Mouse (Mus musculus): ENCODE data around the gene 4931417E11Rik. TPM values are rescaled to one million over a fixed set of nuclear protein-coding genes. Genes with fewer than 3 reads are reported as not detected.

4931417E11Rik gene
- not detected in 2 replicates for polyA plus RNA-seq (2014; fragmentation: Nextera tagmentation; extraction: Ambion mirVana)

DNA sequence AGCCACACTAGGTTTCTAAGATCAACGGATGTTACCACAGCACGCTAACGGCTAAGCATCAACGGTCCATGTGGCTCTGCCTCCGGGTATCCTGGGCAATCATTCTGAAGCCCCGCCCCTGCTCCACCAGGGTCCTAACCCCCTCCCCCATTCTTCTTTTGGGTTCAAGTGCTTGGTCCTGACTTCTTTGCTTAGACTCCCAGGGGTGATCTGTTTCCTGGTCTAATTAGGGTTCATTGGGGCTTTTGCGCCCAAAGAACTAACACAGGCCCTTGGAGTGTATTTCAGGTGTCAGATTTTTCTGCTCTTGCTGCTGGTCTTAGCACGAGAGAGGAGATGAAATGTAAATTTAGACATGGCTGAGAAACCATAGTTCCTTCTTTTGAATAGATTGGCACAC lies at the start of gene 4931417E11Rik:
Gene 4931417E11Rik (minus strand): TSS at position 101 of the 400 bp plus-strand sequence.
- no peaks in the 10 kb centered on the region for H3K36me3 ChIP-seq (ENCODE audit: control insufficient read depth, insufficient read depth, low read length)
- H3K4me1 ChIP-seq (ENCODE audit: control insufficient read depth, insufficient read depth, low read length) = no peaks in the 10 kb centered on the region
- H3K9me3 ChIP-seq (ENCODE audit: control insufficient read depth, low read depth, low read length) = no peaks in the 10 kb centered on the region
- no peak within 1 kb of the TSS for H3K4me2 ChIP-seq (replicated peaks; ENCODE audit: low read depth, low read length)
- ATAC-seq (ENCODE audit: insufficient number of reproducible peaks, insufficient read depth, low FRiP score, low read depth) = no peak
- H3K27me3 ChIP-seq (ENCODE audit: control insufficient read depth, insufficient read depth, low read length) = no peaks in the 10 kb centered on the region
- no peak within 1 kb of the TSS for H3K9ac ChIP-seq (replicated peaks; ENCODE audit: low read depth, low read length)
- 92% methylated on average over 8 of the region's 8 CpGs for WGBS
- no peak within 1 kb of the TSS for H3K27ac ChIP-seq (ENCODE audit: low read length)
- H3K4me3 ChIP-seq (ENCODE audit: low read depth, low read length) = no peak within 1 kb of the TSS

DNA sequence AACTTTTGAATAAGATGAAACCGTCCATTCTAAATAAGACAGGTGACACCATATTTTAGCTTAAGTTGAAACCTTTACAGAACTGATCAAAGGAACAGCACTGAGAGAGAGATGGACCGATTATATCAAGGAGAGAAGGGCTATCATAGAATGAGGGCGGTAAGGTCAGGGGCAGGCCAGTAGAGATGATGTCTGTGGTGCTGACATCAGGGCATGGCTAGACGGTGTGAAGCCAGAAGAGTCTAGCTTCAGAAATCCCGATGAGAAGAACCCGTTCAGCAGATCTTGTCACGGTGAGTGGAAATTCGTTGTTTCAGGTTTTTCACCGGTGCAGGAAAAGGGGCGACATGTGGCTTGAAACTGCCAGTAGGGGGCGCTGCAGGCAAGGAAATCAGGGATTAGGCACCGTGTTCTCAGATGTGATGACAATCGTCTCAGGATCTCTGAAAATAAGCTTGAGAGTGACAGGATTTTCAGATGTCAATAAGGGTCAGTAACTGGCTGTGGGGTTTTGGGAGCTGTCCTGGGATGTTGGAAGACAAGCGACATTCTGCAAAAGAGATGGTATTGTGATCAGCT lies 48.4 kb upstream of the 4931417E11Rik start:
- H3K36me3 ChIP-seq (ENCODE audit: control insufficient read depth, insufficient read depth, low read length) = no peaks in the 10 kb centered on the region
- no peak overlapping the region for H3K27ac ChIP-seq (ENCODE audit: low read length)
- no peak for ATAC-seq (ENCODE audit: insufficient number of reproducible peaks, insufficient read depth, low FRiP score, low read depth)
- no peaks in the 10 kb centered on the region for H3K9me3 ChIP-seq (ENCODE audit: control insufficient read depth, low read depth, low read length)
- H3K4me1 ChIP-seq (ENCODE audit: control insufficient read depth, insufficient read depth, low read length) = no peaks in the 10 kb centered on the region
- H3K9ac ChIP-seq (replicated peaks; ENCODE audit: low read depth, low read length) = no peak overlapping the region
- WGBS = 27% methylated on average over 14 of the region's 14 CpGs
- no peak overlapping the region for H3K4me2 ChIP-seq (replicated peaks; ENCODE audit: low read depth, low read length)
- H3K4me3 ChIP-seq (ENCODE audit: low read depth, low read length) = no peak overlapping the region
- H3K27me3 ChIP-seq (ENCODE audit: control insufficient read depth, insufficient read depth, low read length) = no peaks in the 10 kb centered on the region

DNA sequence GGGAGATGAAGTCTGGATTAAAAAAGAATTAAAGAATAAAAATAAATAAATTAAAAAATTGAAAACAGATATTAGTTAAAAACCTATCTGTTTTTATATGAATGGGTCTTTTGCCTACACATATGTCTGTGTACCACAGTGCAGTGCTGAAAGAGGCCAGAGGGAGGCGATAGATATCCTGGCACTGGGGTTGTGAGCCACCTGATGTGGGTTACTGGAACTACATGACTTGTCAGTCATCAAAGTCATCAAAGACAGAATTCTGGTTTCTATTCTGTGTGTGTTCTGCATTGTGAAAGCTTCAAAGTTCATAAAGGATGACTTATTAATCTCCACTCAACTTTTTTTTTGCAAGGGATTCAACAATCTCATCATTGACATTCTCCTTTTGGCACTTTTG lies 43.4 kb upstream of the 4931417E11Rik start:
- Histone ChIP-seq H3K27ac (ENCODE audit: low read length) (no peak overlapping the region), H3K9ac (replicated peaks; ENCODE audit: low read depth, low read length) (no peak overlapping the region), H3K36me3 (ENCODE audit: control insufficient read depth, insufficient read depth, low read length) (no peaks in the 10 kb centered on the region), H3K9me3 (ENCODE audit: control insufficient read depth, low read depth, low read length) (no peaks in the 10 kb centered on the region), H3K27me3 (ENCODE audit: control insufficient read depth, insufficient read depth, low read length) (no peaks in the 10 kb centered on the region), H3K4me1 (ENCODE audit: control insufficient read depth, insufficient read depth, low read length) (no peaks in the 10 kb centered on the region), H3K4me2 (replicated peaks; ENCODE audit: low read depth, low read length) (no peak overlapping the region), H3K4me3 (ENCODE audit: low read depth, low read length) (no peak overlapping the region)
- 24% methylated on average over 1 of the region's 1 CpGs for WGBS
- ATAC-seq (ENCODE audit: insufficient number of reproducible peaks, insufficient read depth, low FRiP score, low read depth) = no peak

DNA sequence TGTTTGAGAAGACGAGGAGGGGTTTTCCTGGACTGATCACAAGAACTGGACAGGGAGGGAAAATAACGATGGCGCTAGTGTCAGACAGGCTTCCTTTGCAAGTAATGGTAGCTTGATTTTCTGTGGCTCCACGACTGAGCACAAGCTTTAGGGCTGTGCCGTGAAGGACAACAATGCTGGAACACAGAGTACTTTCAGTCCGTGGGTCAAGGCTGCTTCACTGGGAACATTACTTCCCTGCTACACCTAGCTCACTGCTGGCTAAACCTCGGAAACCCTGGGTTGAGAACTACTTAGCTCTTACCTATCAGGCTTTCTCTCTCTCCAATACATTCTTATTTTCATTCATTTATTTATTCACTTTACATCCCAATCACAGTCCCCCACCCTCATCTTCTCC lies 30.2 kb upstream of the 4931417E11Rik start:
- H3K4me1 ChIP-seq (ENCODE audit: control insufficient read depth, insufficient read depth, low read length) = no peaks in the 10 kb centered on the region
- H3K27me3 ChIP-seq (ENCODE audit: control insufficient read depth, insufficient read depth, low read length) = no peaks in the 10 kb centered on the region
- no peak overlapping the region for H3K4me3 ChIP-seq (ENCODE audit: low read depth, low read length)
- H3K4me2 ChIP-seq (replicated peaks; ENCODE audit: low read depth, low read length) = no peak overlapping the region
- H3K36me3 ChIP-seq (ENCODE audit: control insufficient read depth, insufficient read depth, low read length) = no peaks in the 10 kb centered on the region
- WGBS = 87% methylated on average over 7 of the region's 7 CpGs
- no peak for ATAC-seq (ENCODE audit: insufficient number of reproducible peaks, insufficient read depth, low FRiP score, low read depth)
- no peak overlapping the region for H3K27ac ChIP-seq (ENCODE audit: low read length)
- H3K9ac ChIP-seq (replicated peaks; ENCODE audit: low read depth, low read length) = no peak overlapping the region
- no peaks in the 10 kb centered on the region for H3K9me3 ChIP-seq (ENCODE audit: control insufficient read depth, low read depth, low read length)

DNA sequence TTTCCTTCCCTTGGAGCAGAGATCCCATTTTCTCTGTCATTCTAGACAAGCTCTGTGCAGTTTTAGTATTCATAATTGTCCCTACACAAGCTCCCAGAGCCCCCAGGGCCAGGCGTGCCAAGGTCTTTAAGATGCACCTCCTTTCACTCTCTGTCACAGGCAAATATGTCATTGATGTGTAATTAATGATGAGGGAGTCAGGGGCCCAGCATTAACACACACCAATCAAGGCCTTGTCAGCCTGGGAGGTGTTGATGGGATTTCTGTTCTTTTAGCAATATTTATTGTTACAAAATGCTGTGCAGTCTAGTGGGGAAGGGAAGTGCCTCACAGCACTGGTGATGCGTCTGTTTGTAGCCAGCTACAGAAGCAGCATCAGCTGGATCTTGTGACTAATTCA lies 27.9 kb upstream of the 4931417E11Rik start:
- WGBS = 29% methylated on average over 2 of the region's 2 CpGs
- Histone ChIP-seq H3K9ac (replicated peaks; ENCODE audit: low read depth, low read length) (no peak overlapping the region), H3K4me1 (ENCODE audit: control insufficient read depth, insufficient read depth, low read length) (no peaks in the 10 kb centered on the region), H3K4me3 (ENCODE audit: low read depth, low read length) (no peak overlapping the region), H3K9me3 (ENCODE audit: control insufficient read depth, low read depth, low read length) (no peaks in the 10 kb centered on the region), H3K27me3 (ENCODE audit: control insufficient read depth, insufficient read depth, low read length) (no peaks in the 10 kb centered on the region), H3K27ac (ENCODE audit: low read length) (no peak overlapping the region), H3K4me2 (replicated peaks; ENCODE audit: low read depth, low read length) (no peak overlapping the region), H3K36me3 (ENCODE audit: control insufficient read depth, insufficient read depth, low read length) (no peaks in the 10 kb centered on the region)
- no peak for ATAC-seq (ENCODE audit: insufficient number of reproducible peaks, insufficient read depth, low FRiP score, low read depth)

DNA sequence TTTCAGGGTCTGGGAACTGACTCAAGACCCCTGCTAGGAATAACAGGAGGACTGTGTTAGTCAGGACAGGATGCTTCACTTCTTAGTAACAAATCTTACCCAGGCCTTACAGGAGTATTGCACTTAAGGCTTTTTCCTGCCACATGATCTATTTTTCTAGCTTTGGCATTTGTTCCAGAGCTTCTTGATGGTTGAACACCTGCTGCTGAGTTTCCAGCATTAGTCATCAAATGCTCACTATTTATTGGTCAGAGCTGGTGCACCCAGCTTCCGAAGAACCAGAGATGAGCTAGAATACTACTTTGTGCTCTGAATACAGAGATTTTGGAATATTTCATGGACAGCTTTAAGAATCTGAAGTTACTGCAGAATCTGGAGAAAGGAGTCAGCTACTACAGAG lies 21.1 kb upstream of the 4931417E11Rik start:
- H3K4me1 ChIP-seq (ENCODE audit: control insufficient read depth, insufficient read depth, low read length) = no peaks in the 10 kb centered on the region
- no peak overlapping the region for H3K9ac ChIP-seq (replicated peaks; ENCODE audit: low read depth, low read length)
- no peak for ATAC-seq (ENCODE audit: insufficient number of reproducible peaks, insufficient read depth, low FRiP score, low read depth)
- H3K27me3 ChIP-seq (ENCODE audit: control insufficient read depth, insufficient read depth, low read length) = no peaks in the 10 kb centered on the region
- H3K27ac ChIP-seq (ENCODE audit: low read length) = no peak overlapping the region
- H3K36me3 ChIP-seq (ENCODE audit: control insufficient read depth, insufficient read depth, low read length) = no peaks in the 10 kb centered on the region
- no peaks in the 10 kb centered on the region for H3K9me3 ChIP-seq (ENCODE audit: control insufficient read depth, low read depth, low read length)
- 77% methylated on average over 1 of the region's 1 CpGs for WGBS
- no peak overlapping the region for H3K4me3 ChIP-seq (ENCODE audit: low read depth, low read length)
- no peak overlapping the region for H3K4me2 ChIP-seq (replicated peaks; ENCODE audit: low read depth, low read length)

DNA sequence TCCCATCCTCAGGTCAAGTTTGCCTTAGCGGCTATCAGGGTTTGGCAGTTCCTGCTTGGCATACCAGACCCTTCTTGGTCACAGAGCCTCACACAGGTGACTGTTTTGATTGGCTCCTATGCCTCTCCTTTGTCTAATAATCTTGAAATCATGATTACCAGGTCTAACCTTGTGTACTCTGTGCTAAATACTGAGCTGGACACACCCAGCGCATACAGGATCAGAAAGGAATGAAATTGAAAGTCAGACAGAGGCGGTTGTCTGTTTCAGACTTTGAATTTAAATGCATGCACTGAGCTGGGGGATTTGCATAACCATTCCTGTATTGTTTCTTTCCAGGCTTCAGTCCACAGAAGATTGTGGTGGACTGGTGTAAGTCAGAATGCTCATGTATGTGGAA lies 16.1 kb upstream of the 4931417E11Rik start:
- no peak overlapping the region for H3K4me2 ChIP-seq (replicated peaks; ENCODE audit: low read depth, low read length)
- 76% methylated on average over 3 of the region's 3 CpGs for WGBS
- H3K9ac ChIP-seq (replicated peaks; ENCODE audit: low read depth, low read length) = no peak overlapping the region
- H3K4me1 ChIP-seq (ENCODE audit: control insufficient read depth, insufficient read depth, low read length) = no peaks in the 10 kb centered on the region
- H3K36me3 ChIP-seq (ENCODE audit: control insufficient read depth, insufficient read depth, low read length) = no peaks in the 10 kb centered on the region
- no peaks in the 10 kb centered on the region for H3K27me3 ChIP-seq (ENCODE audit: control insufficient read depth, insufficient read depth, low read length)
- H3K4me3 ChIP-seq (ENCODE audit: low read depth, low read length) = no peak overlapping the region
- no peak overlapping the region for H3K27ac ChIP-seq (ENCODE audit: low read length)
- H3K9me3 ChIP-seq (ENCODE audit: control insufficient read depth, low read depth, low read length) = no peaks in the 10 kb centered on the region
- ATAC-seq (ENCODE audit: insufficient number of reproducible peaks, insufficient read depth, low FRiP score, low read depth) = 0 out of 2 replicates have a peak, but pooled peaks have one; percentile 58

DNA sequence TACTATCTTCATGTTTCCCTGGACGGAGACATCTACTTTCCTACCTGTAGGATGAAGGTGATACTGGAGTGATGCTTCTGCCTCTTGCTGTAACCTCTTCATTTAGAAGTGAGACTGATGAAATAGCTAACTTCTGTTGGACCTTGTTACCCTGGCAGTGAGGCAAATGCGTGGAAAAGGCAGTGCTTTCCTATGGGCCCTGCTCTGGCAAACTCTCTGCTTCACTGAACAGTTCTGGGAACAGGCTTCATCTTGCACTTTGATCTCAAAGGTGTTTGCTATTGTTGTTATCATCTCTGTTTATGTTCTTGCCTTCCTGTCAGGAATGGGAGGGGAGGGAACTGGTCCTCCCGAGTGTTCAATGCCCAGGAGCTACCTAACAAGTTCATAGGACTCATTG lies 3.4 kb downstream of the 4931417E11Rik start:
- Histone ChIP-seq H3K27me3 (ENCODE audit: control insufficient read depth, insufficient read depth, low read length) (no peaks in the 10 kb centered on the region), H3K9ac (replicated peaks; ENCODE audit: low read depth, low read length) (no peak overlapping the region), H3K4me2 (replicated peaks; ENCODE audit: low read depth, low read length) (no peak overlapping the region), H3K4me3 (ENCODE audit: low read depth, low read length) (no peak overlapping the region), H3K4me1 (ENCODE audit: control insufficient read depth, insufficient read depth, low read length) (no peaks in the 10 kb centered on the region), H3K9me3 (ENCODE audit: control insufficient read depth, low read depth, low read length) (no peaks in the 10 kb centered on the region), H3K36me3 (ENCODE audit: control insufficient read depth, insufficient read depth, low read length) (no peaks in the 10 kb centered on the region), H3K27ac (ENCODE audit: low read length) (no peak overlapping the region)
- no peak for ATAC-seq (ENCODE audit: insufficient number of reproducible peaks, insufficient read depth, low FRiP score, low read depth)
- WGBS = 65% methylated on average over 3 of the region's 3 CpGs

DNA sequence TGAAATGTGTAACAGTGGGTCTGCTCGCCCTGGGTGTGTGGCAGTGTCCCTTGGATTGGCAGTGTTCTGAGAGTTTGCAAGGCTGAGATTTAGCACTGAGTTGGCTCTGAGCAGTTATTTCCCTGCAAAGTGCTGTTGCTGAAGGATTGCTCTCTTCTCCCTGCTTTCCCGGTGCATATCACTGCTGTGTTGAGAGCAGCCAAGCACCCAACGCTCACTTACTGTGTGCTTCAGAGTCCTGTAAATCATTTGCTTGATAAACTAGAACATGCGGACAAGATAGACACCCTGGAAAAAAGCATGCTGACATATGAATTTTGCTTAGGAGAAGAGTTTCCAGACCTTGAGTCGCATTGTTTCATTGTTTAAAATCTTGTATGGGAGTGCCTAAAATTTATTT lies 6.9 kb downstream of the 4931417E11Rik start:
- Histone ChIP-seq H3K4me1 (ENCODE audit: control insufficient read depth, insufficient read depth, low read length) (no peaks in the 10 kb centered on the region), H3K9ac (replicated peaks; ENCODE audit: low read depth, low read length) (no peak overlapping the region), H3K36me3 (ENCODE audit: control insufficient read depth, insufficient read depth, low read length) (no peaks in the 10 kb centered on the region), H3K27me3 (ENCODE audit: control insufficient read depth, insufficient read depth, low read length) (no peaks in the 10 kb centered on the region), H3K4me2 (replicated peaks; ENCODE audit: low read depth, low read length) (no peak overlapping the region), H3K27ac (ENCODE audit: low read length) (no peak overlapping the region), H3K9me3 (ENCODE audit: control insufficient read depth, low read depth, low read length) (no peaks in the 10 kb centered on the region), H3K4me3 (ENCODE audit: low read depth, low read length) (no peak overlapping the region)
- ATAC-seq (ENCODE audit: insufficient number of reproducible peaks, insufficient read depth, low FRiP score, low read depth) = no peak
- WGBS = 76% methylated on average over 5 of the region's 5 CpGs
